Mouse (Mus musculus) neural tube, embryonic 14.5 days (tissue): ENCODE results near the gene Slc25a47. TPM values are rescaled to one million over a fixed set of nuclear protein-coding genes. Genes with fewer than 3 reads are reported as not detected.

Source experiments
- ATAC-seq: fragments of 200-750 bp; cut with Nextera tagmentation; 2 replicates; pipeline ENCODE4 v1.8.0; 2017; ENCODE audit warnings: low read depth, mild to moderate bottlenecking, moderate TSS enrichment, moderate library complexity
- H3K27ac ChIP-seq: fragments of 300-500 bp; sonication (generic); 2 replicates; pipeline ENCODE4 v1.5.1; 2014; ENCODE audit warnings: low read depth, mild to moderate bottlenecking, control low read depth, low read length, moderate library complexity, mixed read lengths
- H3K27me3 ChIP-seq: fragments of 300-500 bp; sonication (generic); 2 replicates; pipeline ENCODE4 v1.6.1; 2014; ENCODE audit warnings: low read length; ENCODE audit not compliant: control insufficient read depth, insufficient read depth
- H3K36me3 ChIP-seq: fragments of 300-500 bp; sonication (generic); 2 replicates; pipeline ENCODE4 v1.6.1; 2014; ENCODE audit warnings: low read length, mixed read lengths; ENCODE audit not compliant: control insufficient read depth, insufficient read depth
- H3K4me1 ChIP-seq: fragments of 300-500 bp; sonication (generic); 2 replicates; pipeline ENCODE4 v1.6.1; 2014; ENCODE audit warnings: low read length; ENCODE audit not compliant: control insufficient read depth, insufficient read depth
- H3K4me2 ChIP-seq: fragments of 300-500 bp; sonication (generic); 2 replicates; pipeline ENCODE4 v1.6.1; 2014; ENCODE audit warnings: mild to moderate bottlenecking, low read depth, low read length, control low read depth
- H3K4me3 ChIP-seq: fragments of 300-500 bp; sonication (generic); 2 replicates; pipeline ENCODE4 v1.5.1; 2014; ENCODE audit warnings: low read depth, low read length, control low read depth, mixed read lengths
- H3K9ac ChIP-seq: fragments of 300-500 bp; sonication (generic); replicated peaks from 2 replicates; pipeline ENCODE4 v1.6.1; 2014; ENCODE audit warnings: low read depth, mild to moderate bottlenecking, control low read depth, low read length, mixed read lengths
- H3K9me3 ChIP-seq: fragments of 300-500 bp; sonication (generic); 2 replicates; pipeline ENCODE4 v1.6.1; 2016; ENCODE audit warnings: low read length; ENCODE audit not compliant: control insufficient read depth
- WGBS: fragments of 180-500 bp; shearing (Covaris S2); extraction: QIAGEN DNeasy Blood & Tissue Kit; methylation state at CpG from one replicate; pipeline ENCODE4 v1.1.7; 2014; 5-methylcytosine and 5-hydroxymethylcytosine counted together
- polyA plus RNA-seq: library from polyadenylated mRNA; unstranded; fragments of >200 nt; fragmentation: Nextera tagmentation; extraction: Ambion mirVana; gene quantifications from 2 replicates; pipeline ENCODE4 v1.2.1, GENCODE M21; 2014

The Slc25a47 gene
- polyA plus RNA-seq, 1 experiment from 2014 or later: 9.4 TPM

DNA sequence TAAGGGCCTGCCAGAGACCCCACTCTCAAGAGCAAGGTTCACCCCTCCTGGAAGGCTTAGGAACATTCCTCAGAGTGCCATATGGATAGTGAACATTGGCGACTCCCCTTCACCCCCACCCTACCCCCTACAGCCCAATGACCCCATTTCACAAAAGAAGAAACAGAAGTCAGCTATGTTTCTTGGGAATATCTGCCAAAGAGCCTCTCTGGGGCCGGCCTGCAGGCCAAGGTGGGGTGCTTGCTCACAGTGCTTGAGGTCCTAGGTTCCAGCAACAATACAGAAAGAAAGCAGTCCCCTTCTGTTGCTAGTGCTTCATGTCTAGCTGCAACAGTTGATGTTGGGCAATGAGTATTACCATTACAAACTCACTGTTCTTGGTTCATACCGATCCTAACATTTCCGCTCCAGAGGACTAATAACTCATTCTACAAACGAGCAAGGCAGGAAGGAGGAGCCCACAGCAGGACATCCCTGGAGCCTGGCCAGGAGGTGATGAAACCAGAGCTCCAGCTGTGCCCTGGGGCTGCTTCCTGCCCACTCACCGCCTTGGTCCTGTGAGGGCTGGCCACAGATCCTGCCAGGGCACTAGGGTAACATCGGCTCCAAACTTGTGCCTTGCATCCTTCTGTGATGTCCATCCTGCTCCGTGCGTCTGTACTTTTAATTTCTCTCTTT lies 3.7 kb upstream of the Slc25a47 start:
- H3K9me3 ChIP-seq: no peaks in the 10 kb centered on the region
- H3K36me3 ChIP-seq: 0 out of 2 replicates have a peak, but pooled peaks cover 4% of the 10 kb centered on the region
- WGBS: 52% methylated on average over 9 of the region's 9 CpGs
- peaks cover 24% of the 10 kb centered on the region for H3K4me1 ChIP-seq
- H3K27ac ChIP-seq: no peak overlapping the region
- H3K4me2 ChIP-seq: no peak overlapping the region
- no peaks in the 10 kb centered on the region for H3K27me3 ChIP-seq
- no peak overlapping the region for H3K9ac ChIP-seq
- ATAC-seq: no peak
- H3K4me3 ChIP-seq: no peak overlapping the region

DNA sequence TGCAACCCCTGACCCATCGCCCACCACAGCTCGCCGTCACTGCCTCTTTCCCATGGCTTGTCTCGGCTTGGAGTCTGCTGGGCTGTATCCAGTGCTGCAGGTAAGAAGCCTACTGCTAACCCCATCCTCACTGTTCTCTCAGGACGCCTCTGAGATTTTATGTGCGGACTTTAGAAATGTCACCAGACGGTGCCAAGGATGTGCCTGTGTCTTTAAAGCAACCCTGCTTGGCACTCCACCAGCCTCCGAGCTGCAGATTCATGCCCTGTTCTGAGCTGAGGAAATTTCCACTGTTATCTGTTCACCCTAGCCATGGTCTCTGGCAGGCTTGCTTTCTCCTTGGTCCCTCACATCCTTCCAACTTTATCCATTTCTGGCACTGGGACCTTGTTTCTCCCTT lies 3.0 kb upstream of the Slc25a47 start:
- no peak overlapping the region for H3K27ac ChIP-seq
- no peak overlapping the region for H3K4me3 ChIP-seq
- peaks cover 31% of the 10 kb centered on the region for H3K4me1 ChIP-seq
- 87% methylated on average over 8 of the region's 8 CpGs for WGBS
- H3K9ac ChIP-seq: no peak overlapping the region
- no peaks in the 10 kb centered on the region for H3K36me3 ChIP-seq
- H3K27me3 ChIP-seq: no peaks in the 10 kb centered on the region
- no peak for ATAC-seq
- H3K9me3 ChIP-seq: no peaks in the 10 kb centered on the region
- no peak overlapping the region for H3K4me2 ChIP-seq

DNA sequence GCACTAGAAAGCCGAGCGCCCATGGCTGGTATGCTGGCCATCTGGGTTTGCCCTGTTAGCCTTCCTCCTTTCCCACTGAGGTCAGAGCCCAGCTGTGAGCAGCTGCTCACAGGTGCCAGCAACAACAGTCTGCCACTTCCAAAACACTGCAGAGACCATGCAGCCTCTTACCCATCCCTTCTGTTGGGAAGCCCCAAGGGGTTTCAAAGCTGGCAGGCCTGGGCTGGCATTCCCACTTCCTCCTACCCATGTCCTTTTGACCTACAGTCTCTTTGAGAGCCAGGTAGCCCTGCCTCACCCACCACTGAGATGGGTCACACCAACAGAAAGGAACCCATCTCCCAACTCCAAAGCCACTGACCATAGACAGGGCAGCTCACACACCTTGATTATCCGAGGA lies 2.4 kb upstream of the Slc25a47 start:
- Histone ChIP-seq H3K9ac (no peak overlapping the region), H3K9me3 (no peaks in the 10 kb centered on the region), H3K4me1 (peaks cover 36% of the 10 kb centered on the region), H3K27ac (no peak overlapping the region), H3K4me2 (no peak overlapping the region), H3K27me3 (no peaks in the 10 kb centered on the region), H3K36me3 (no peaks in the 10 kb centered on the region), H3K4me3 (no peak overlapping the region)
- 93% methylated on average over 3 of the region's 3 CpGs for WGBS
- ATAC-seq: no peak

DNA sequence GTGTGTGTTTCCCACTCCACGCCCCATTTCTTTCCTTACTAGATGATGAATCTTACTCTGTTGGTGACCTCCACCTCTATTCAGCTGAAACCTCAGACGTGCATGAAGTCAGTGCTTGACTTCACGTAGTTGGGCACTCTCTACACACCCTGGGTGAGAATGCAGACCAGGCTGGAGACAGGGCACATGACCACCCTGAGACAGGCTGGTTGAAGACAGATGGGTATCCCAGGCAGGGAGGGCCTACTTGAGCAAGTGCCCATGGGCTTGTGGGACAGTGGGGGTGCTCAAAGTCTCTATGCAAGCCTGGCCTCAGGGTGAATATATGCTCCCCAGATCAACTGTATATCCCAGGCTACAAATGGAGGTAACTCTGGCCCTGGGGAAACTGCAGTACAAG lies 1.5 kb upstream of the Slc25a47 start:
- H3K9me3 ChIP-seq: no peaks in the 10 kb centered on the region
- no peak overlapping the region for H3K27ac ChIP-seq
- H3K9ac ChIP-seq: peak overlapping the region; percentile 78; the same call in 1 of the 2 replicates
- no peaks in the 10 kb centered on the region for H3K36me3 ChIP-seq
- no peak for ATAC-seq
- WGBS: 75% methylated on average over 3 of the region's 3 CpGs
- peaks cover 36% of the 10 kb centered on the region for H3K4me1 ChIP-seq
- peak overlapping the region; percentile 87; the same call in 1 of the 2 replicates for H3K4me2 ChIP-seq
- no peaks in the 10 kb centered on the region for H3K27me3 ChIP-seq
- peak overlapping the region; percentile 73; the same call in 1 of the 2 replicates for H3K4me3 ChIP-seq

DNA sequence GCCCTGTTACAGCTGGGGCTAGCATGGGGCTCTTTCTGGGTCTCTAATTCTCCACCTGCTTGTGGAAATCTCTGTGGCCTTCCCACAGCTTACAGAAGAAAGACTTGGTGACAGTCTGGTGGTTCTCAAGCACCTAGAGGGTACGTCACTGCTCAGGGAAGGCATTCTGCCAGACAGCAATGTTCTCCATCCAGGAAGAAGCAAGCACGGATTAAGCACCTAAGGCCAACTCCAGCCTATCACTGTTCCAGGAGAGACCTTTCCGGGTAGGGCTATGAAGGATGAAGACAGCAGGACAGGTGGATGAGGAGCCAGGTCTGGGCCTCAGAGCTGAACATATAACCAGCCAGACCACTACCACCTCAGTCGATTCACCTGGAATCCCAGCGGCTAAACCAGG lies 1.1 kb upstream of the Slc25a47 start:
- WGBS: 46% methylated on average over 5 of the region's 5 CpGs
- no peak for ATAC-seq
- peak overlapping the region; percentile 78 for H3K9ac ChIP-seq

DNA sequence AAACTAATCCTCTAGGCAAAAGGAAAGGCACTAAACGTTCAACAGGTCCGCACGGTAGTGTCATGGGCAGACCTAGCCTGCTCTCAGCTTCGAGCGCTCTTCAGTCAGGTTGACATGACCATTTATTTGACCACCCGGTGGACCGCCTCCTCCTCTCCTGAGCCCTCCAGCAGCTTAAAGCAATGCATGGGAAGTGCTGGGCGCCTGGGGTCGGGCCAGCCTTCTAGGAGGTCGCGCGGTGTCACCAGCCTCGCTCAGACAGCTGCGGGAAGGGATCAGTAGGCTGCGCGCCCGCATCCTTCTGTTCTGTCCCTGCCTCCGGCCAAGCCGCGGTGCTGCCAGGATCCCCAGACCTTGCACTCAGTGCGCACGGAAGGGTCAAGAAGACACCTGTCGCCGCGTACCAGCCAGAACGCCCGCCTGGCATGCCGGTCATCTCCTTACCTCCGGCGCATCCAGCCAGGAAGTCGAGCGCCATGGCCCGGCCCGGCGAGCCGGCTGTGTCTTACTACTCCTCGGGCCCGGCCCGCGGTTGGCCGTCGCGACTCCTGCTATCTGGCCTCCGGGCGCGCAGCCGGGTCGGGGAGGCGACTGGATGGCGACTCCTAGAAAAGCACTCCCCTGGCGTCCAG lies 522 bp upstream of the Slc25a47 start:
- peak overlapping the region; percentile 78 for H3K9ac ChIP-seq
- no peaks in the 10 kb centered on the region for H3K27me3 ChIP-seq
- WGBS: 1% methylated on average over 51 of the region's 51 CpGs
- H3K4me2 ChIP-seq: peak overlapping the region; percentile 87
- no peaks in the 10 kb centered on the region for H3K9me3 ChIP-seq
- ATAC-seq: peak; percentile 25; the same call in 1 of the 2 replicates
- peak overlapping the region; percentile 39; the same call in 1 of the 2 replicates for H3K27ac ChIP-seq
- H3K4me3 ChIP-seq: peak overlapping the region; percentile 73
- peaks cover 36% of the 10 kb centered on the region for H3K4me1 ChIP-seq
- H3K36me3 ChIP-seq: no peaks in the 10 kb centered on the region

More for the DNA sequence above, 1.1 kb upstream of the Slc25a47 start:
- Histone ChIP-seq H3K4me1 (peaks cover 36% of the 10 kb centered on the region), H3K27ac (no peak overlapping the region), H3K4me3 (peak overlapping the region; percentile 73), H3K36me3 (no peaks in the 10 kb centered on the region), H3K4me2 (peak overlapping the region; percentile 87), H3K27me3 (no peaks in the 10 kb centered on the region), H3K9me3 (no peaks in the 10 kb centered on the region)

DNA sequence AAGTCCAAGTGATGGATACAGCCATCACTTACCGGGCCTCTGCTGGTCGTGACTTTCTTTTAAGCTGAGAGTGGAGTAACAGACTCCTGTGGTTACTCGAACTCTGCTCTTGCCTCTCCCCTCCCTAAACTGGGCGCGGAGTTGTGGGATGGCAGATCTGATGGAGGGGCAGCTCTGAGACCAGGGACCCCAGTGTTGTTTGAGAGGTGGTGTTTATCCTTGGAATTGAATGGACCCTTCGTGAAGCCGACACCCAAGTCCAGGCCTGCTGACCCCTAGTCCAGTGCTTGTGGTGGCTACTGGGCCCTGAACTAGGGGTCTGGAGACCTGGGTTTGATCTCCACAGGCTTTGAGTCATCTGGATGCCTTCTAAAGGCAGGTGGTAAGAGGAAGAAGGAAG lies 876 bp downstream of the Slc25a47 start:
- H3K4me1 ChIP-seq: peaks cover 36% of the 10 kb centered on the region
- no peaks in the 10 kb centered on the region for H3K27me3 ChIP-seq
- no peak for ATAC-seq
- peak overlapping the region; percentile 83; the same call in 1 of the 2 replicates for H3K27ac ChIP-seq
- H3K9ac ChIP-seq: peak overlapping the region; percentile 78
- H3K9me3 ChIP-seq: no peaks in the 10 kb centered on the region
- 68% methylated on average over 7 of the region's 7 CpGs for WGBS
- peaks cover 8% of the 10 kb centered on the region; the same call in 1 of the 2 replicates for H3K36me3 ChIP-seq
- peak overlapping the region; percentile 73 for H3K4me3 ChIP-seq
- H3K4me2 ChIP-seq: peak overlapping the region; percentile 87

DNA sequence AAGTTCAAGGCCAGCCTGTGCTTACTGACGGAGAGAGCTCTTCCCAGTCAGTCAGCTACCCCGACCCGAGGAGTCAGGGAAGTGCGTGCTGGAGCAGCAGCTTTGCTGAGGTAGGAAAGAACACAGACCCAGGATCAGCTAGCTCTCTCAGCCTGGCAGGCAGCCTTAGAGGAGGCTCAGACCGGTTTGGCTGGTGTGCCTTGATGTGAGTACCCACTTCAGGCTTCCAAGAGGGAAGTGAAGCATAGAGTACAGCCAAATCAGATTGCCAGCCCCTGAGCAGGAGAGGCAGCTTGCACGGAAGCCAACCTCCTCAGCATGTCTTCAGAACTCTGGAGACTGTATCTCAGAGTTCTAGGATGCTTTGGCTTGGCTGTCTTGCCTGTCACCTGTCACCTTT lies 5.3 kb downstream of the Slc25a47 start:
- no peak overlapping the region for H3K27ac ChIP-seq

DNA sequence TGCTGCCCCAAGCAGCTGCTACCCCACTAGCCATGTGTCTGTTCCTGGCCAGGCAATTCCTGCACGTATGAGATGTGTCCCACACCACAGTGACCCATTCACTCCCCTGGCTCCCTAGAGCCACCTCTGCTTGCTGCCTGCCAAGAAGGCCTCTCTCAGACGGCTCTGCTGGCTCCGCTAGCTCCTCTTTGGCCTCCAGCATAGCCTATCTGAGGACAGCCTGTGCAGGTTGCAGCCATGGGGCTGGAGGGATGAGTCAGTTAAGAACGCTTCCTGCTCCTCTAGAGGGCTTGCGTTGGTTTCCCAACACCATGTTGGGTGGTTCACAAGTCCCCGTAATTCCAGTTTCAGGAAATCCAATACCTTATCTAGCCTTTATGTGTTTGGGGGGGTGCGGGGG lies 6.8 kb downstream of the Slc25a47 start:
- no peaks in the 10 kb centered on the region for H3K9me3 ChIP-seq
- H3K4me1 ChIP-seq: peaks cover 6% of the 10 kb centered on the region
- no peak overlapping the region for H3K4me3 ChIP-seq
- no peak overlapping the region for H3K4me2 ChIP-seq
- H3K9ac ChIP-seq: no peak overlapping the region
- H3K27ac ChIP-seq: no peak overlapping the region
- H3K27me3 ChIP-seq: no peaks in the 10 kb centered on the region
- WGBS: 93% methylated on average over 7 of the region's 7 CpGs
- no peak for ATAC-seq
- peaks cover 18% of the 10 kb centered on the region for H3K36me3 ChIP-seq

More for the DNA sequence above, 5.3 kb downstream of the Slc25a47 start:
- no peak for ATAC-seq
- Histone ChIP-seq H3K27me3 (no peaks in the 10 kb centered on the region), H3K4me1 (peaks cover 19% of the 10 kb centered on the region), H3K36me3 (peaks cover 18% of the 10 kb centered on the region), H3K4me2 (no peak overlapping the region), H3K9ac (no peak overlapping the region), H3K4me3 (no peak overlapping the region), H3K9me3 (no peaks in the 10 kb centered on the region)
- WGBS: 92% methylated on average over 6 of the region's 6 CpGs
